Mouse (Mus musculus): ENCODE measurements around the gene Tuba3a. TPM values are rescaled to one million over a fixed set of nuclear protein-coding genes. Genes with fewer than 3 reads are reported as not detected.
A peak's percentile ranks its signal among the peaks of the same experiment; 100 is the strongest.

Tuba3a gene
- not detected for total RNA-seq (2021)
- long read RNA-seq, experiment 1, result 0 reads
- long read RNA-seq, experiment 2, result 0 reads

- no peak for DNase-seq
Observed at GRCm38 (mm10) chr6:125285890-125286289, at the start of gene Tuba3a. Gene Tuba3a (minus strand): TSS chr6:125286042.

DNA sequence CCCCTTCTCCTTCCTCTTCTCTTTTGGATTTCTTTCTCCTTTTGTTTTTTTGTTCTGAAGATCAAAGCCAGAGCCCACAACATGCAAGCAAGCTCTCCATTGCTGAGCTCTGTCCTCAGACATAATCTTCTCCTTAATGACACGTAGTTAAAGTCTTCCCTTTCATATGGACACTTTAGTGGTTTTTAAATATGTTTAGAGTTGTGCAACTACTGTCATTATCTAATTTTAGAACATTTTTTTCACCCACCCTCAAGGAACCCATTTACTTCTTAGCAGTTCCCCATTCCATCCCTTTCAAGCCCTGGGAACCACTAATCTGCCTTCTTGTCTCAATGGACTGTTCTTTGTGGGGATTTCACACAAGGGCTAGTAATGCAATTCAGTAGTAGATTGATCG is 48.5 kb upstream of the Tuba3a start:
- DNase-seq, result no peak

DNA sequence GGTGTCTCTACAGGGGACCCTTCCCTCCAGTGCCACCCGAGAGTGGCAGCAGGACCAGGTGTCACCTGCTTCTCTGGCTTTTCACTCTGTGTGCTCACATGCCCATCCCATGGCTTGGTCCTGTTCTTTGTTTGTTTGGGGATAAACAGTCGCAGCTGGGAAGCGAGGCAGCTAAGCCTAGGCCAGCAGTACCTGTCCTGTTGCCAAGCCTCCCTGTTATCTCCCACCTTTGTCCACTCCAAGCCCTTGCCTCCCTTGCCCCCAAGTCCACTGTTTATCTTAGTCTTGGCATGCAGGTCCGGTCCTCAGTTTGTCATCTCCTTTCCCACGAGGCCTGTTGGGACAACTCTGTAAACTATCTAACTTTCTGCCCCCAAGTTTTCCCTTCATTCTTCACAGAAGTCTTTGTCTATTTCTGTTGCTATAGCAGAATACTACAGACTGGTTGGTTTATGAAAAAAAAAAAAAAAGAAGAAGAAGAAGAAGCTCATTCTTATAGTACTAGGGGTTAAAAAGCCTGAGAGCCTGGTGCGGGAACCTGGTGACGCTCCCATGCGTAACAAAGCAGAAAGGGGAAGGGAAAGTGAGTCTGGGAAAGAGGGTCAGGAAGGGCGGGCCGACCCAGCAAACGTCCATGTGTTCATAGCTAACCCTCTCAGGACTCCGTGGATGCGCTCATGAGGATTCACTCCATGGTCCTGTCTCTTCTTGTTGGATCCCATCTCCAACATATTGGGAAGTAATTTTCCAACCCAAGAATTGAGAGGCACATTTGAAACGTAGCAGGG is 47.5 kb upstream of the Tuba3a start:
- DNase-seq, result no peak

GRCm38 (mm10) chr6:125330626-125331326 is 44.9 kb upstream of the Tuba3a start:
- peak; percentile 86 for DNase-seq

DNA sequence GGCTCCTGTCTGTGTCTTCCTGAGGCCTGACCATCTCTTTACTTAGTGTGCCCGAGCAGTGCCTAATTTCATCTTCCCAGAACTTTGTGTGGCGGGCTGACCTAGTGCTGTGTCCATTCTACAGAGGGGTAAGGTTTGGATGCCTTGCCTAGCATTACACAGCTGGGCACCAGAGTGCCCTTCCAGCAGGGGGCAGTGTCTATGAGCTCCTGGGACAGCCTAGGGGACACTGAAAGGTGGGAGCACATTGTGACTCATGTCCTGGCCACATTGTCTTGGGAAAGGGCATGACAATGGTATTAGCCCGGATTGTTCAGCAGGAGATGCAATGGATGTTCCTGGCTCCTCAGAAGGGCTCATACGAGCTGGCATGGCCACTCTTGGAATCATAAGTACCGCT is 42.4 kb upstream of the Tuba3a start:
- no peak for DNase-seq

- no peak for DNase-seq
Observed at GRCm38 (mm10) chr6:125325337-125325736, 39.5 kb upstream of the Tuba3a start.

DNA sequence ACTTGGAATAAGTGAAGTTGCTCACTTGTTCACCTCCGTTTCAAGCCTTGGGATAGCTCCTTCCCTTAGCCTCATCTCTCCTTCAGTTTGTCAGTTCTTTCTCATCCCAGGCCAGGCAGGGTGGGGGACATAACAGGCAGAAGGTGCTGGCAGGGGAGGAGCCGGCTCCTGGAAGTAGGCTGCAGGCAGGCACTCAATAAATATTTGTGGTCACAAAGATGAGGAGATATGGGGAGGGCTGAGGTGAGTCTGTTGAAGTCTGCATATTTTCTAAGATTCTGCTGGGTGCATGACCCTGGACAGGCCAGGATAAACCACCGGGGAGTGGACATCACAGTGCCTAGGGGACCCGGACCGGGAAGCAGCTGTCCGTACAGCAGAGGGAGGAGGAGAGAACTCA is 37.7 kb upstream of the Tuba3a start:
- no peak for DNase-seq

DNA sequence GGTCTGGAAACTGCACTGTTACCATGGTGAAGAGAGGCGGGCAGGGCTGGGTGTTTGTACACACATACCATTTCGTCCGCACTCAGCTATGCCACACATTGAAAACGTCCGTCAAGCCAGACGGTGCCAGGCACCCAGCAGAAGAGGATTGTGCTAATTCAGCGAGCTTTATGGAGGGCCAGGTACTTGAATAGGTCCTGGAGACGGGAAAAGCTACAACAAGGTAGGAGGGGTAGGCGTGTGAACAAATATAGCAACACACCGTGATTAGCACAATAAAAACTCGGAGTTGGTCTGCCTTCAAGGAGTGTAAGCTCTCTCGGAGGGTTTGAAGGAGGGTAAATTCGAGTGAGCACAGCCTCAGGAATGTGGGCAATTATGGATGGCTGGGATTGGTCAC is 37.0 kb upstream of the Tuba3a start:
- DNase-seq, result no peak

DNA sequence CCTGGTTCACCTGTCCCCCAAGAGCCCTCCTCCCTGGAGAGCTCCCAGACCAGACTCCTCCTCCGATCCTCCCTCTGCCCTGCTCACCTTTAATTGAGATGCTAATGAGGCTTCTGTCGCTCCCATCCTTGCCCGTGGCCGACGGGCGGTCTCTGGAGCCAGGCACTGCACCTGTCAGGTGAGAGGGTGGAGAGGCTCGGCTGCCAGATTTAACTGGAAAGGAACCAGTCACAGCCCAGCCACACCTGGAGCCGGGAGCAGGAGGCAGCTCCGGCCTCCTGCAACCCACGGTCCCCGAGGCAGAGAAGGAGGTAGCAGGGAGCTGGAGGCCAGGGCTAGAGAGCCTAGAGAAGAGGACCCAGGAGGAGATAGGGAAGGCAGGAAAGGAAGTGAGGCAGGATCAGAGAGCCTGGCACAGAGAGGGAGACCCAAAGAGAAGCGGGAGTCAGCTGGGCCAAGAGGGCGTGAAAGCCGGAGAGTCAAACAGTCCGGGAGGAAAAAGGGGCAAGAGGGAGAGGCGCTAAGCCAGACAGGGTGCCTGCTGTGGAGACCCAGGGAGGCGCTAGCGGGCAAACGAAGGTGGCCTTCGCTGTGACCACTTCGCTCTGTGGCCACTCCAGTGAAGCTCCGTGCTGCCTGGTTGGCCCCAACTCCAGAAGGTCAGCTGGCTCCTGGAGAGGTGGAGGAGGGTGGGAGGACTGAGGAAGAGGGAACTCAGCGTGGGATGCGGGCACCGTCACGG is 35.4 kb upstream of the Tuba3a start:
- DNase-seq, result no peak

GRCm38 (mm10) chr6:125320323-125320722 is 34.5 kb upstream of the Tuba3a start, which contains the start of gene Scnn1a:
Gene Scnn1a (plus strand): TSS chr6:125320659.
- DNase-seq, result no peak

DNA sequence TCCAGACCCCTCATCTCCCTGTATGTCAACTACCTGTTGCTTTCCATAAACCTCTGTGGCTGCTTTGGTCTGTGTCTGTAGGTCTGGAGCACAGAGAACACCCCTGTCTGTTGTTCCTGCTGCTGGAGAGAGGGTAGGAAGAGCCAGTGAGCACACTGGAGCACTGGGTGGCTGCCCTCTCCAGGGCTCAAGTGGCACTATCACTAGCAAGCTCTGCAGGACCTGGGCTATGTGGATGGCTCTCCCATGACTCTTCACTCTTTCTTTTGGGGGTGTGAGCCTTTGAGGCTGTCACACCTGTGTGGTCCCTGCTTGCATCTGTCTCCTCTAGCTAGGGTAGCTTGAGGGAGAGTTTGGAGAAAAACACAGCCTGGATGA is 34.1 kb upstream of the Tuba3a start:
- DNase-seq, result no peak

GRCm38 (mm10) chr6:125318981-125319918 is 33.4 kb upstream of the Tuba3a start:
- DNase-seq, result no peak

DNA sequence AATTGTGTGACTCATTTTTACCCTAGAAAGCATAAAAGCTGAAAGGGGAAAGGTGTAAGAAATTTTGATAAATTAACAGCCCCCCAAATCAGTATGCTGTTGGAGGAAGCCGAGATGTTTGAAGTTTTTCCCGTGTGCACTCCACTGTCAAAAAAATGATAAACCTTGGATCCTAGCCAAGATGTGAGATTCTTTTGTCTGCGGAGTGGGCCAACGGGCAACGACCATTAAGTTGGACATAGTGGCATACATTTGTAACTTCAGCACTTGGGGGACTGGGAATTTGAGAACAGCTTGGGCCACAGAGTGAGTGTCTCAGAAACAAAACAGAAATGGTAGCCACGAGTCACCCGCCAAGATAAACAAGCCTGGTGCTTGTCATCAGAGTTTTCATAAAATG is 31.2 kb upstream of the Tuba3a start:
- DNase-seq, result no peak

DNA sequence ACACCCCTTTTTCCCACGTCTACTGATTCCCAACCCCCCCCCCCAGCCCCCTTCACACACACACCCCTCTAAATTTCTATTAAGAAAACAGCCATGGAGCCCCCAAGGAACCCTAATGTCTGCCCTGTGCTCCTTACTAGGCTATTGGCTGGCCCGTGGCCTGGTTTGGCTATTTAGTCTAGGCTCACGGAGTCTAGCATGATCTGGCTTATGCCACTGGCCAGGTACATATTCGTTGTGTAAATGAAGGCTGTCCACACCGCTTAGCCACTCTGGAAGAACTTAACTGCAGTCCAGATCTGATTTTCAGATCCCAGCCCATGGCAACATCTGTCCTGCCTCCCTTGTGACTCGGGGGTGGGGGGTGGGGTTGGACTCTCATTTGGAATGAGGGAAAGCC is 28.9 kb upstream of the Tuba3a start:
- no peak for DNase-seq

- DNase-seq, result no peak
Observed at GRCm38 (mm10) chr6:125314231-125314563, 28.4 kb upstream of the Tuba3a start.

- DNase-seq, result peak; percentile 88
Observed at GRCm38 (mm10) chr6:125313546-125314230, 27.8 kb upstream of the Tuba3a start, which contains the start of gene Ltbr. Gene Ltbr (minus strand): TSS chr6:125313885.

GRCm38 (mm10) chr6:125312581-125313355 is 26.9 kb upstream of the Tuba3a start:
- DNase-seq, result no peak

DNA sequence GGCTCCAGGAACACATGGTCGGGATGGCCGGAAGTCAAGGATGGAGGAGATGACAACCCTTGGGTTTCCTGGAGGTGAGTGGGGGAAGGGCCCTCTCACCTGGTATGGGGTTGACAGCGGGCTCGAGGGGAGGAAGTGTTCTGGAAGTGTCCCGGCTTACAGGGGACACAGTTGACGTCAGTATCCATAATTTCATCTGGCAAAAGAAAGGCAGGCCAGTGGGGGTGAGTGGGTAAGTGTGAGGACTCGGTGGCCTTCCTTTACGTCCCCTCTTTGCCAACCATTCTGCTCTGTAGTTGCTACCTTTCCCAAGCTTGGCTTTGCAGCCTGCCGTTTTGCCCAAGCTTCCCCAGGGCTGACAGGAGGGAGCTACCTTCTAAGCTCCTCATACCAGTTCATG is 26.3 kb upstream of the Tuba3a start:
- DNase-seq, result no peak

GRCm38 (mm10) chr6:125309406-125309805 is 23.6 kb upstream of the Tuba3a start:
- DNase-seq, result no peak

DNA sequence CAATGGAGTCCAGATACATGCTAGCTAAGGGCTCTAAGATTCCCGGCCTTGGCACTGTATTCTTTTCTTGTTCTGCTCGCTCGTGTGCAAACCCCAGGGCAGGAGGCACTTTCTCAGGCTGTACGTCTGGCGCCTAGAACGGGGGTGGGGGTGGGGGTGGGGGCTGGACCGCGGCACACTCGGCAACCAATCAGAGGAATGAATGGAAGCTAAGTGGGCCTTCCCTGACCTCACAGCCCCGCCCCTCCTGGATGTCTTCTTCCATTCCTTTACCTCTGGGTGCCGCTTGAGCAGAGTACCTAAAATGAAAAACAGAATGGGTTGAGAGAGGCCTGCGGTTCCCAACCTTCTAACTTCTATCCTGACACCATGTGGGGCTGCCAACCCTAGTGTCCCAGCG is 23.1 kb upstream of the Tuba3a start:
- DNase-seq, result no peak

Data from gastrocnemius, postnatal 10 days (tissue).